Comparison of ENCODE assay signal across 9 mouse cellular contexts in genomic region chr1:36277267-36278060, GRCm38 (mm10). TPM values are rescaled to one million over a fixed set of nuclear protein-coding genes. Genes with fewer than 3 reads are reported as not detected.
A peak's percentile ranks its signal among the peaks of the same experiment; 100 is the strongest.
DNase-seq lines count a peak whose midpoint lies in the region; ATAC-seq lines count a peak whose summit lies in the region.
"Had no signal": no experiment of that assay in that cellular context is flagged by ENCODE, and none has a peak within 500 bp of the region (broad histone marks: within the 10 kb centered on the region; RNA-seq: fewer than 3 reads in every experiment).

No protein-coding gene starts in this region.

- peak; percentile 91 for DNase-seq in CD4-positive, CD25-positive, alpha-beta regulatory T cell, adult 2 months (ENCODE audit: low read depth, low spot score)
- DNase-seq in adrenal gland, postnatal 25 days = peak; percentile 80
- DNase-seq in embryonic facial prominence, embryonic 10.5 days (ENCODE audit: low spot score) = peak; percentile 85
- peak; percentile 92 for DNase-seq in heart, postnatal 4 days
- peak; percentile 55 to 65 for DNase-seq in left cerebral cortex, postnatal 36 days (ENCODE audit: low spot score in 2 of 2)
- DNase-seq in splenic B cell, adult 2 months (ENCODE audit: low read depth, low spot score) = peak; percentile 89

- 0 out of 2 replicates have a peak, but pooled peaks cover 1% of the 10 kb centered on the region for H3K27me3 ChIP-seq in embryonic facial prominence, embryonic 10.5 days (replicated peaks; ENCODE audit: low read depth, poor library complexity, severe bottlenecking)
- H3K27me3 ChIP-seq in splenic B cell, adult 2 months (ENCODE audit: control insufficient read depth, insufficient read depth, low read length, poor library complexity, severe bottlenecking) = no peaks in the 10 kb centered on the region
- H3K27me3 ChIP-seq: limb, embryonic 12.5 days had no signal

- peaks cover 9% of the 10 kb centered on the region for H3K4me1 ChIP-seq in embryonic facial prominence, embryonic 10.5 days

- H3K4me3 ChIP-seq in embryonic facial prominence, embryonic 10.5 days = no peak overlapping the region
- H3K4me3 ChIP-seq: limb, embryonic 12.5 days had no signal

- no peak for ATAC-seq in CD4-positive, CD25-positive, alpha-beta regulatory T cell, adult 4 months
- ATAC-seq in monocyte, adult 5-6 weeks (replicated peaks; ENCODE audit: insufficient number of reproducible peaks, low FRiP score, low TSS enrichment, poor library complexity, severe bottlenecking) = 0 out of 2 replicates have a peak, but pooled peaks have one; percentile 24

- H3K27ac ChIP-seq in embryonic facial prominence, embryonic 10.5 days (replicated peaks) = no peak overlapping the region
- H3K27ac ChIP-seq: limb, embryonic 12.5 days had no signal

- intact Hi-C loops in left cerebral cortex, postnatal 36 days (cut with DNase I) = no loop called here

- 19% methylated on average over 7 of the region's 7 CpGs for WGBS in embryonic facial prominence, embryonic 10.5 days

- no peaks in the 10 kb centered on the region for H3K9me3 ChIP-seq in embryonic facial prominence, embryonic 10.5 days
- H3K9me3 ChIP-seq: limb, embryonic 12.5 days had no signal

- H3K36me3 ChIP-seq in embryonic facial prominence, embryonic 10.5 days (replicated peaks) = no peaks in the 10 kb centered on the region
- no peaks in the 10 kb centered on the region for H3K36me3 ChIP-seq in splenic B cell, adult 2 months (ENCODE audit: control insufficient read depth, insufficient read depth, low read length, poor library complexity, severe bottlenecking)
- H3K36me3 ChIP-seq: limb, embryonic 12.5 days had no signal

RNA-seq across cellular contexts. Expression of gene Neurl3, which starts 3.0 kb away (rescaled TPM):
- polyA plus RNA-seq in CD4-positive, CD25-positive, alpha-beta regulatory T cell, adult 4 months (2017; shearing (Covaris generic)) = 100 to 1,000 TPM in 1 of 2 experiments, 10 to 100 TPM in 1; 62.4 to 137 TPM
- 4.3 and 4.6 TPM in 2 replicates for total RNA-seq in adrenal gland, postnatal 25 days (2021)
- 0.27 and 0.41 TPM in 2 replicates for polyA plus RNA-seq in embryonic facial prominence, embryonic 10.5 days (2016; fragmentation: Nextera tagmentation; extraction: Ambion mirVana)
- 1 to 10 TPM; 4.9 to 5.3 TPM for total RNA-seq in heart, postnatal 4 days (2021)
- total RNA-seq in left cerebral cortex, postnatal 36 days (2021) = under 1 TPM; 0.32 to 0.91 TPM
- 315 to 366 TPM (median 360 TPM) in 3 replicates for total RNA-seq in monocyte, adult 5-6 weeks (2017)

RNA-seq across cellular contexts. Expression of gene Arid5a, which starts 30.1 kb away (rescaled TPM):
- polyA plus RNA-seq in CD4-positive, CD25-positive, alpha-beta regulatory T cell, adult 4 months (2017; shearing (Covaris generic)) = 100 to 1,000 TPM in 1 of 2 experiments, 10 to 100 TPM in 1; 92.4 to 160 TPM
- total RNA-seq in adrenal gland, postnatal 25 days (2021) = 2.7 and 3.5 TPM in 2 replicates
- polyA plus RNA-seq in embryonic facial prominence, embryonic 10.5 days (2016; fragmentation: Nextera tagmentation; extraction: Ambion mirVana) = 3.3 and 4.5 TPM in 2 replicates
- 10 to 100 TPM; 27.7 to 27.9 TPM for total RNA-seq in heart, postnatal 4 days (2021)
- total RNA-seq in left cerebral cortex, postnatal 36 days (2021) = 10 to 100 TPM; 14.5 to 14.8 TPM
- 47.3 to 80.2 TPM (median 65.0 TPM) in 3 replicates for total RNA-seq in monocyte, adult 5-6 weeks (2017)

RNA-seq across cellular contexts. Expression of gene Uggt1, which starts 32.9 kb away (rescaled TPM):
- polyA plus RNA-seq in CD4-positive, CD25-positive, alpha-beta regulatory T cell, adult 4 months (2017; shearing (Covaris generic)) = 10 to 100 TPM; 22.7 to 26.5 TPM
- 47.5 and 53.2 TPM in 2 replicates for total RNA-seq in adrenal gland, postnatal 25 days (2021)
- polyA plus RNA-seq in embryonic facial prominence, embryonic 10.5 days (2016; fragmentation: Nextera tagmentation; extraction: Ambion mirVana) = 44.6 and 51.2 TPM in 2 replicates
- total RNA-seq in heart, postnatal 4 days (2021) = 10 to 100 TPM; 39.0 to 39.3 TPM
- total RNA-seq in left cerebral cortex, postnatal 36 days (2021) = 10 to 100 TPM; 38.4 to 51.8 TPM
- 91.2 to 135 TPM (median 106 TPM) in 3 replicates for total RNA-seq in monocyte, adult 5-6 weeks (2017)

Comparison
In these comparisons a context has a peak if more than half of its experiments do, and no peak if none do; other contexts are left out.
1. RNA of gene Neurl3, which starts 3.0 kb away (total RNA-seq): 315 to 366 TPM in monocyte, adult 5-6 weeks; 4.9 to 5.3 TPM in heart, postnatal 4 days, 4.3 to 4.6 TPM in adrenal gland, postnatal 25 days and 0.32 to 0.91 TPM in left cerebral cortex, postnatal 36 days; every median in the first group is over 10 times any median in the second.
2. Peak in every context shown above with its lines, with median percentiles within 50 percentile points of each other: DNase-seq.